Mouse (Mus musculus) mature B cell (primary cell): ENCODE results near the gene M6pr.
"Not testable (repeated sequence)": the region's sequence is repeated elsewhere in the genome, so short reads cannot be mapped to it uniquely, and the experiment has no call there.

Experiments
- in situ Hi-C: fragments of 300-500 bp; cut with MboI; formaldehyde crosslinking; loops from 2 replicates; pipeline ENCODE4 v1.14.3; 2019

Gene M6pr

DNA sequence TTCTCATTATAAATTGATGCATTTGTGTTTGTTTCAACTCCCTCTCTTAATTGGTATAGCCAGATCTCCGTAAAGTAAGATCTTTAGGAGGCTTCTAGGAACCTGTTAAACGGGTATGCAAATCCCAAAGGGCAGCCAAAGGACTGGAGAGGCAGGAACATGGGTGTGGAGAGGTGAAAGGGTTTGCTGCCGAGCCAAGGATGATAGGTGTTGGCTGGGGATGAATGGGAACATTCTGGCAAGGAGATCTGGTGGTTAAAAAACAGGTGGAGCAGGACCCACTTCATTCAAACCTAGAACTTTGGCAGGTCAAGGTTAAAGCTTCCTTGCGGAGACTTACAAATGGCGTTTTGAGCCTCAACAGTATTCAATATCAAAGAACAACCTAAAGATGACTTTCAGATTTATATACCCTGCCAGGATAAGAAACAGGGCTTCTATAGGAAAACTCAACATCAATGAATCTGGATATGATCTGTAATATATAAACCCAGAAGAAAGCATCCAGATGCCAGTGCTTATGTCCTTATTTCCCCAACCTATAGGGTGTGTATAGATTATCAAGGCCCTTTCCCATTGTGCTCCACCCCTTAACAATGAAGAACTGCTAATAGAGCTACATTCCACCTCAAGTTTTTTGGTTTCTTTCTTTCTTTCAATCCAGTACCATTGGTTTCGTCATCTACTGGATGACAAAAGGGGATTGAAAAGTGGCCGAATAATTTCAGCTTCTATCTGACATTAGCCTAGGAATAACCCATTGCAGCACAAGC is 32.7 kb downstream of the M6pr start:
- in situ Hi-C loops, result no loop called here

DNA sequence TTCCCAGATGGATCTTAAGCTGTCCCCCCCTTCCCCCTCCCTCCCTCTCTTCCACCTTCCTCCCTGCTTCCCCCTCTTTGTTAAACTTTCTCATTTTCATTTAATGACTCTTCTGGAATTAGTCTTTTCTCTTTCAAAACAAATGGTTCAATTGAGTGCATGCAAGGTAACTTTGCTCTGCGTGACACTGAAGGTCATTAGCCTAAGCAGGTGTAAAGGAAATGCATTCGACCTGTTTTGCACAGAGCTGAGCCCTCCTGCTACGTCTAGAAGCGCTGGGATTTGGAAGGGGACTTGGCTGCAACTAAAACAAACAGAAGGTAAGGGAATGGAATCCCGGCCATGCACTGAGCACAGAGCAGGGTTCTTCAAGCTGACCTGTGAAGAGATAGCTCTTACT is 33.6 kb downstream of the M6pr start:
- in situ Hi-C loops, result no loop called here

DNA sequence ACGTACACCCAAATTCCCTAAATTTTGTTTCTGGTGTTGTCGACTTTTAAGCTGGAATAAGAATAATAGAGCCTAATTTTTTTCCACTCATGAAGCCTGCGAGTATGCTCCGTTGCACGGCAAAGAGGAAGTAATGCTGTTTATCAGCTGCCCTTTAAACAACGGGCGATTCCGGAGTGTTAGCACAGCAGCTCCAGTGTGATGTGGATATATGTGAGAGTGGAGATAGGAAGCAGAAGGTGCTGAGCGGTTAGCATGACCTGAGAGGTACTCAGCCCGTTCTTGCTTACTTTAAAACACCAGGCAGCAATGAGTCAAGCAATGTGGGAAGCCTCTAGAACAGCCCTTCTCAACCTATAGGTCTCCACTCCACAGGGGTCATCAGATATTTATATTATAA is 35.2 kb downstream of the M6pr start:
- in situ Hi-C loops, result no loop called here

DNA sequence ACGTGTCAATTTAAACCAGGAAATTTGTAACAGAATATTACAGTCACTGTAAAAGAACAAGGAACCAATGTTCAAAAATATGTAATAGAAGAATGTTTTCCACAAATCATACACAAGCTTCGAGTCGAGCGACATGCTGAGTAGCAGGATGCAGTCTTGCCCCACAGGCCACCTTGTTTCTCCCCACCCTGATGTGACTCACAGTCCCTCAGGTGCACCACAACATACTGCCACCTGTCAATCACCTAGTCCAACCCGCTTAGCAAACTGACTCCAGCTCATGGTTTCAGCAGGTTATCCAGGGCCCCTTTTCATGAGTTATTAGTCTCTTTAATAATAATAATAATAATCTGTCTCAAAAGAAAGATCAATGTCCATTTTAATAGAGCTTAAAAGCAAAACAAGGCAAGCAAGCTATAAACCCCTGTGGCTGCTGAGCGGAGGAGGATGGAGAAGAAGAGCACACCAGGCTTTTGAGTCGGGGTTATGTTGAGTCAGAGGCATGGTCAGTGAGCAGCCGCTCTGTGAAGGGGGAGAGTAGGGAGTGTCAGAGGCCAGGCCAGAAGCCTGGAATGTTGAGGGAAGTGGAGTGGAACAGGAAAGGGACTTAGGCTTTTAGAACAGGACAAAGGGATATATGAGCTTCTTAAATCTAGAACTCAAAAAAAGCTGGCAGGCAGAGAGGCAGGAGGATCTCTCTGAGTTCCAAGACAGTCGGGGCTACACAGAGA is 36.0 kb downstream of the M6pr start:
- in situ Hi-C loops, result no loop called here

DNA sequence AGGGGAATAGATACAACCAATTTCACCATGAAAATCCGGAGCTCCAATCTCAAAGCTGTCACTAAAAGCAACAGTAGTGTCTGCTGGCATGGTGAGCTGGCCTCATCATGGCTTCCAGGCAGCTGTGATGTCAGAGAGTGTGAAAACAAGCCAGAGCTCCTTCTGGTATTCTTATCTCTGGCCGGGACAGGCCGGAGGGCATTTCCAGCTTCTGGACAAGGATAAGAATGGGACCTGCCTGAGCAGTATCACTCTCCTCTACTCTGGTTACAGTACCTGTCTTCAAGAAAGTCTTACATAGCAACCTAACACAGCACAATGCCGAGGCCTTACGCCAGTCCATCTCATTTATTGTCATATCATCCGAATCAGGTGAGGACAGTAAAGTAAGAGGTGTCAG is 37.2 kb downstream of the M6pr start:
- in situ Hi-C loops, result no loop called here

DNA sequence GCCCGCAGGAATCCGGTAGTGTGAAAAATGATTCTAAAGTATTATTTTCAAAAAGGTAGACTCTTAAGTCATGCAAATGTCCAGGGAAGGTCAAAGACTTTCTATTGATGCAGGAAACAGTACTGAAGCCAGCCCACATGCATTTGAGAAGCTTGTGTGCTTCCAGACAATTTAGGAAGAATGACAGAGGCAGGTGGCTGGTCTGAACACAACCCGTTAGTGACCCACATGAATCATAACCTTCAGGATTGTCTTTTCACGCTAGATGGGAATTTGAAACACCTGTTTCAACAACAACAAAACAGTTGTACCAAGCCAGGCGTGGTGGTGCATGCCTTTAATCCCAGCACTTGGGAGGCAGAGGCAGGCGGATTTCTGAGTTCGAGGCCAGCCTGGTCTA is 37.9 kb downstream of the M6pr start:
- in situ Hi-C loops, result no loop called here

DNA sequence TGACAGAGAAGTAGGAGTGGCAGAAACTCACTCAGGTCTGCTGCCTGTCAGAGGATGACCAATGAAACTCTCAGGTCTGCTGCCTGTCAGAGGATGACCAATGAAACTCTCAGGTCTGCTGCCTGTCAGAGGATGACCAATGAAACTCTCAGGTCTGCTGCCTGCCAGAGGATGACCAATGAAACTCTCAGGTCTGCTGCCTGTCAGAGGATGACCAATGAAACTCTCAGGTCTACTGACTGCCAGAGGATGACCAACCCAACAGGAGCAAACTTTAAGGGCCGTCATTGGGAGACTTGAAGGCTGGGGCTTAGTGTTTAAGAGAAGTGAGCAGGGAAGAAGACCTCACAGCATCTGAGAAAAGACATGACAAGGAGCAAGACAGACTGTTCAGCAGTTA is 38.8 kb downstream of the M6pr start:
- in situ Hi-C loops, result not testable (repeated sequence)

DNA sequence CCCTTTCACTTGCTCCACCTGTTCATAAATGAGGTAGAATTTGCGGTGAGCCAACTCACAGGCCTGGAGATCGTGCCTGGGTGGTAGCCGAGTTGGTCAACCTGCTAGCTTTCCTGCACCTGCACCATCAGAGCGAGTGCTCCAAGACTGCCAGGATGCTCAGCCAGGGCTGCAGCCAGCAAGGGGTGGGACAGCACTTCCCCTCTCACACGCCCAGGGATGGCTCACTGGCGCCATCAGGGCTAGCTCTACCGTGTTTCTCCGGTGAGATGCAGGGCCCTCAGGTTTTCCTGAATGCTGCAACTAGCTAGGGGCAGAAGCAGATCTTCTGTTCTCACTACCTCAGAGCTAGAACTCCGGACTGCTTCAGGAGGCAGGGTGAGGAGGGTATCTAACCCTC is 47.4 kb downstream of the M6pr start:
- in situ Hi-C loops, result no loop called here

DNA sequence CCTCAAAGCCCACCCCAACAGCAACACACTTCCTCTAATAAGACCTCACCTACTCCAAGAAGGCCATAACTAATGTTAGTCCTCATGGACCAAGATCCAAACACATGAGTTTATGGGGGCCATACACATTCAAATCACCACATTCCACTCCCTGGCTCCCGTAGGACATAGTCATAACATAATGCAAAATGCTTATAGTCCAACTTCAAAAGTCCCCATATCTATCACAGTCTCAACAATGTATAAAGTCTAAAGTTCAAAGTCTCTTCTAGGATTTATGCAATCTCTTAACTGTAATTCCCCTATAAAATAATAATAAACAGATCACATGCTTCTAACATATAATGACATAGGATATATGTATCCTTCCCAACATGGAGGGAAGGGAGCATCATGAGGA is 48.6 kb downstream of the M6pr start:
- in situ Hi-C loops, result no loop called here

DNA sequence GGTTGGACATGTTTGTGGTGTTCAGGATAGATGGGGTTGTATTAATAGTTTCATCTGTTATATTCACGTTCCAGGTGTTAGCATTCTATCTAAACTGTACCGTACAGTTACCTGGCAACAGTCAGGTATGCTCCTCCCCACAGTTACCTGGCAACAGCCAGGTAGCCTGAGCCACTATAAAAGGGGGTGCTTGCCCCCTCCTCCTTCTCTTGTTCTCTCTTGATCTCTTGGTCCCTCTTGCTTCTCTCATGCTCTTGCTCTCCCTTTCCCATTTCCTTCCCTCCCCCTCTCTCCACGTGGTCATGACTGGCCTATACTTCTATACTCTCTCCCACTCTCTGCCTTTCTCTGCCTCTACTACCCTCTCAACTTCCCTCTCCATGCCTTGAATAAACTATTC is 57.2 kb downstream of the M6pr start:
- in situ Hi-C loops, result no loop called here

DNA sequence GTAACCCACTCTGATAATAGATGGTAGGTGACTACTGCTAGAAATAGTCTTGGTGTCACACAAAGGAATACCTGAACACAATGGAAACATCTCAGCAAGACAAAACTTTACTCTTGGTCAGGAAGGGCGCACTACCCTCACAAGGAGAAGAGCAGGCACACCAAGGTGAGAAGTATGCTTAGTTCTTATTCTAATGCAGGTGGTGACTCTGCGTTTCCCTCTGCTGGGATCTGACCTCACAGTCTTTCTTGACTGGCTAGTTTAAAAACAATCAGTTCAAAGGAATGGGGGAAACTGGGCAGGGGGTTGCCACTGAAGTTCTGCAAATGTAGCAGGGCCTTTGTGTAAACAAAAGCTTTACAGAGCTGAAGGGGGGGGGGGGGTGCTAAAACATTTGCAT is 57.8 kb downstream of the M6pr start:
- in situ Hi-C loops, result no loop called here

DNA sequence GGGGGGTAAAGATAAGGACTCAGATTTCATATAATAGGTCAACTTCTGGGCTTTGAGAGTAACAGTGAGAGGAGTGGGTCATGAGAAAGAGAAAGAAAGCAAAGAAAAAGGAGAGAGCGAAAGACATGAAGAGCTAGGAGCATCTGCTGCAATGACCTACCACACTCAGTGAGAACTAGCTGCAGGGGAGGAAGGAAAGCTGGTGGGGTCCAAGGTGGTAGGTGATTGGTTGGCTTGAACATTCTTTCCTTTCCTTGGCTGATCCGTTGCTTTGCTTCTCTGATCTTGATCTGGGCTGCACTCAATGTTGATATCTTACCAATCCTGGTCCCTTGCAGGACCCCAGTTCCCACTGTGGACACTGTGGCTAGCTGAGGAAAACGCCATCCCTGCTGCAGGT is 58.5 kb downstream of the M6pr start:
- in situ Hi-C loops, result no loop called here
